Mouse (Mus musculus) intestine, embryonic 16.5 days (tissue): ENCODE measurements around the gene Trir. TPM values are rescaled to one million over a fixed set of nuclear protein-coding genes. Genes with fewer than 3 reads are reported as not detected.

ENCODE experiments used
- ATAC-seq: fragments of 200-750 bp; cut with Nextera tagmentation; 2 replicates; pipeline ENCODE4 v1.8.0; 2017; ENCODE audit warnings: moderate TSS enrichment, moderate library complexity
- H3K27ac ChIP-seq: fragments of 300-500 bp; sonication (generic); 2 replicates; pipeline ENCODE4 v1.5.1; 2014; ENCODE audit warnings: mild to moderate bottlenecking, low read length
- H3K27me3 ChIP-seq: fragments of 300-500 bp; sonication (generic); replicated peaks from 2 replicates; pipeline ENCODE4 v1.6.1; 2014; ENCODE audit warnings: low read length, control low read depth, mixed read lengths; ENCODE audit not compliant: control insufficient read depth, insufficient read depth
- H3K36me3 ChIP-seq: fragments of 300-500 bp; sonication (generic); 2 replicates; pipeline ENCODE4 v1.6.1; 2014; ENCODE audit warnings: low read length, control low read depth; ENCODE audit not compliant: control insufficient read depth, insufficient read depth
- H3K4me1 ChIP-seq: fragments of 300-500 bp; sonication (generic); 2 replicates; pipeline ENCODE4 v1.6.1; 2014; ENCODE audit warnings: low read length, control low read depth, mixed read lengths; ENCODE audit not compliant: control insufficient read depth, insufficient read depth
- H3K4me2 ChIP-seq: fragments of 300-500 bp; sonication (generic); 2 replicates; pipeline ENCODE4 v1.6.1; 2014; ENCODE audit warnings: low read depth, low read length, control low read depth
- H3K4me3 ChIP-seq: fragments of 300-500 bp; sonication (generic); 2 replicates; pipeline ENCODE4 v1.5.1; 2014; ENCODE audit warnings: mild to moderate bottlenecking, low read length
- H3K9ac ChIP-seq: fragments of 300-500 bp; sonication (generic); 2 replicates; pipeline ENCODE4 v1.6.1; 2014; ENCODE audit warnings: low read depth, low read length
- H3K9me3 ChIP-seq: fragments of 300-500 bp; sonication (generic); 2 replicates; pipeline ENCODE4 v1.6.1; 2016; ENCODE audit warnings: low read length, control low read depth; ENCODE audit not compliant: control insufficient read depth
- WGBS: fragments of 180-500 bp; shearing (Covaris S2); extraction: QIAGEN DNeasy Blood & Tissue Kit; methylation state at CpG from one replicate; pipeline ENCODE4 v1.1.7; 2014; 5-methylcytosine and 5-hydroxymethylcytosine counted together
- polyA plus RNA-seq: library from polyadenylated mRNA; unstranded; fragments of >200 nt; fragmentation: Nextera tagmentation; extraction: Ambion mirVana; gene quantifications from 2 replicates; pipeline ENCODE4 v1.2.1, GENCODE M21; 2015

The Trir gene
- polyA plus RNA-seq, 1 experiment from 2014 or later: 79.0 TPM

- H3K27ac ChIP-seq: no peak within 1 kb of the TSS
- H3K27me3 ChIP-seq: peaks cover 17% of the 10 kb centered on the region
- peak within 1 kb of the TSS; percentile 55 for H3K9ac ChIP-seq
- ATAC-seq: no peak
- H3K4me1 ChIP-seq: no peaks in the 10 kb centered on the region
- no peaks in the 10 kb centered on the region for H3K9me3 ChIP-seq
- peak within 1 kb of the TSS; percentile 78 for H3K4me2 ChIP-seq
- 0 out of 2 replicates have a peak, but pooled peaks cover 4% of the 10 kb centered on the region for H3K36me3 ChIP-seq
- peak within 1 kb of the TSS; percentile 39 for H3K4me3 ChIP-seq
- 36% methylated on average over 2 of the region's 2 CpGs for WGBS
These were observed 12.2 kb upstream of the Trir start, which contains the start of gene Best2 for GRCm38 (mm10) chr8:85014431-85014830. Gene Best2 (minus strand): TSS chr8:85014531.

- 67% methylated on average over 10 of the region's 10 CpGs for WGBS
- Histone ChIP-seq H3K9ac (no peak overlapping the region), H3K27ac (no peak overlapping the region), H3K36me3 (peaks cover 7% of the 10 kb centered on the region; the same call in 1 of the 2 replicates), H3K4me3 (no peak overlapping the region), H3K27me3 (peaks cover 3% of the 10 kb centered on the region), H3K9me3 (no peaks in the 10 kb centered on the region), H3K4me1 (no peaks in the 10 kb centered on the region), H3K4me2 (no peak overlapping the region)
- no peak for ATAC-seq
These were observed 9.9 kb upstream of the Trir start for GRCm38 (mm10) chr8:85016724-85017123.

- Histone ChIP-seq H3K4me2 (no peak overlapping the region), H3K27ac (no peak overlapping the region), H3K9me3 (no peaks in the 10 kb centered on the region), H3K4me3 (no peak overlapping the region), H3K4me1 (no peaks in the 10 kb centered on the region), H3K27me3 (peaks cover 3% of the 10 kb centered on the region), H3K36me3 (peaks cover 7% of the 10 kb centered on the region; the same call in 1 of the 2 replicates), H3K9ac (no peak overlapping the region)
- ATAC-seq: no peak
- WGBS: 47% methylated on average over 5 of the region's 5 CpGs
These were observed 9.4 kb upstream of the Trir start for GRCm38 (mm10) chr8:85017209-85017608.

DNA sequence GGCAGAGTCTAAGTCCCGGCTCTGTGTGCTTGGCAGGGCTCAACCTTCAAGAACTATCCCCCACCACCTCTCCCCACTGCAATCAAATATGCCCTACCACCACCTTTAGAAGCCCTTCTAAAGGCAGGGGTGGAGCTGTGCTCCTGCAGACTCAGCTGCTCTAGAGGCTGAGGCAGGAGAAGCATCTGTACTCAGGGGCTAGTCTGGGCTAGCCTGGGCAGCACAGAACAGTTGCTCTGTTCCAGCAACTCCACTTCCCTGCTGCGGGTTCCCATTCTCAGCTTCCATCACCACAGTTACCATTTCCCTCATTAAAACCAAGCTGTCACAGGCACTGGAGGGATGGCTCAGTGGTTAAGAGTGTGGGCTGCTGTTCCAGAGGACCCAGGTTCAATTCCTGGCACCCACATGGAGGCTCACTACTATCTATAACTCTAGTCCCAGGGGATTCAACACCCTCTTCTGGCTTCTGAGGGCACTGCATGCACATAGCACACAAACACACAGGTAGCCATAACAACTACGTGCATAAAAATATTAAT, 5.0 kb upstream of the Trir start:
- Histone ChIP-seq H3K9me3 (no peaks in the 10 kb centered on the region), H3K27me3 (no peaks in the 10 kb centered on the region), H3K27ac (no peak overlapping the region), H3K9ac (no peak overlapping the region), H3K4me3 (no peak overlapping the region), H3K36me3 (peaks cover 7% of the 10 kb centered on the region), H3K4me1 (peaks cover 19% of the 10 kb centered on the region), H3K4me2 (no peak overlapping the region)
- ATAC-seq: no peak
- WGBS: 90% methylated on average over 3 of the region's 3 CpGs

- H3K9me3 ChIP-seq: no peaks in the 10 kb centered on the region
- H3K4me2 ChIP-seq: peak overlapping the region; percentile 81; the same call in 1 of the 2 replicates
- no peak for ATAC-seq
- 94% methylated on average over 3 of the region's 3 CpGs for WGBS
- 0 out of 2 replicates have a peak overlapping the region, but pooled peaks have one; percentile 73 for H3K9ac ChIP-seq
- H3K36me3 ChIP-seq: peaks cover 2% of the 10 kb centered on the region
- H3K4me1 ChIP-seq: peaks cover 27% of the 10 kb centered on the region
- no peaks in the 10 kb centered on the region for H3K27me3 ChIP-seq
- no peak overlapping the region for H3K27ac ChIP-seq
- H3K4me3 ChIP-seq: 0 out of 2 replicates have a peak overlapping the region, but pooled peaks have one; percentile 67
These were observed 2.8 kb upstream of the Trir start for GRCm38 (mm10) chr8:85023846-85024245.

- Histone ChIP-seq H3K4me1 (peaks cover 33% of the 10 kb centered on the region), H3K4me3 (peak within 1 kb of the TSS; percentile 67), H3K36me3 (peaks cover 9% of the 10 kb centered on the region), H3K27me3 (no peaks in the 10 kb centered on the region), H3K9ac (peak within 1 kb of the TSS; percentile 73), H3K4me2 (peak within 1 kb of the TSS; percentile 81), H3K9me3 (no peaks in the 10 kb centered on the region), H3K27ac (peak within 1 kb of the TSS; percentile 79)
- peak; percentile 89 for ATAC-seq
- 4% methylated on average over 30 of the region's 30 CpGs for WGBS
These were observed 1.3 kb upstream of the Trir start, which contains the start of gene Asna1 for GRCm38 (mm10) chr8:85025098-85025932. Gene Asna1 (minus strand): TSS chr8:85025281.

- no peak for ATAC-seq
- Histone ChIP-seq H3K36me3 (peaks cover 15% of the 10 kb centered on the region), H3K4me1 (peaks cover 33% of the 10 kb centered on the region), H3K4me3 (peak overlapping the region; percentile 97), H3K27ac (peak overlapping the region; percentile 90), H3K27me3 (no peaks in the 10 kb centered on the region), H3K9ac (peak overlapping the region; percentile 99), H3K4me2 (peak overlapping the region; percentile 54), H3K9me3 (no peaks in the 10 kb centered on the region)
- WGBS: under 1% methylated on average over 13 of the region's 13 CpGs
These were observed 863 bp downstream of the Trir start for GRCm38 (mm10) chr8:85027516-85027855.

DNA sequence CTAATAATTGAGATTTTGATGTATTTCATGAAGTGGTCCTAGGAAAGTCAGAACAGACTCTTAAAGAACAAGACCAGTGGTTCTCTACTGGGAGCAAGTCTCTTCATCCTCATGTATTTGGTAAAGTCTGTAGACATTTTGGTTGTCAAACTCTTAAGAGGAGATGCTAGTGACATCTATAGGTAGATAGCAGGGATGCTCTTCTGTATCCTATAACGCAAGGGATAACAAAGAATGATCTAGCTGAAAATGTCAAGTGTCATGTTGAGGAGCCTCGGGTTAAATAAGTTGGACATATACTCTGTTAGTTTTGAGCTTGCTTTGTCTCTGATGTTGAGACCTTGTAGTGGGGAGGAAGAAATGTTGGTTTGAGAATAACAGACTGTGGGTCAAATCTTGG, 1.3 kb downstream of the Trir start:
- Histone ChIP-seq H3K9me3 (no peaks in the 10 kb centered on the region), H3K4me1 (peaks cover 33% of the 10 kb centered on the region), H3K9ac (peak overlapping the region; percentile 99), H3K4me2 (peak overlapping the region; percentile 54), H3K27me3 (no peaks in the 10 kb centered on the region), H3K4me3 (peak overlapping the region; percentile 97), H3K27ac (no peak overlapping the region), H3K36me3 (peaks cover 15% of the 10 kb centered on the region)
- WGBS: 20% methylated on average over 2 of the region's 2 CpGs
- ATAC-seq: no peak

- Histone ChIP-seq H3K27ac (0 out of 2 replicates have a peak overlapping the region, but pooled peaks have one; percentile 19), H3K27me3 (no peaks in the 10 kb centered on the region), H3K4me3 (peak overlapping the region; percentile 97; the same call in 1 of the 2 replicates), H3K9me3 (no peaks in the 10 kb centered on the region), H3K4me1 (peaks cover 26% of the 10 kb centered on the region), H3K9ac (peak overlapping the region; percentile 99; the same call in 1 of the 2 replicates), H3K36me3 (peaks cover 15% of the 10 kb centered on the region), H3K4me2 (peak overlapping the region; percentile 54)
- no peak for ATAC-seq
- 71% methylated on average over 14 of the region's 14 CpGs for WGBS
These were observed 2.6 kb downstream of the Trir start for GRCm38 (mm10) chr8:85029271-85029670.
